Mouse (Mus musculus) lung, adult 2 months (tissue): Measurements from ENCODE around the gene Pitpnm3.

Source experiments
- CTCF ChIP-seq: fragments of 200-500 bp; IDR thresholded peaks from 2 replicates; pipeline ENCODE4 v1.5.1; 2011; ENCODE audit warnings: mild to moderate bottlenecking, low read length, control low read depth; ENCODE audit not compliant: insufficient read depth
- POLR2A ChIP-seq: fragments of 200-500 bp; IDR thresholded peaks from 2 replicates; pipeline ENCODE4 v1.6.1; 2011; ENCODE audit warnings: low read depth, mild to moderate bottlenecking, control low read depth, low read length, borderline replicate concordance; ENCODE audit errors: extremely low read depth

DNA sequence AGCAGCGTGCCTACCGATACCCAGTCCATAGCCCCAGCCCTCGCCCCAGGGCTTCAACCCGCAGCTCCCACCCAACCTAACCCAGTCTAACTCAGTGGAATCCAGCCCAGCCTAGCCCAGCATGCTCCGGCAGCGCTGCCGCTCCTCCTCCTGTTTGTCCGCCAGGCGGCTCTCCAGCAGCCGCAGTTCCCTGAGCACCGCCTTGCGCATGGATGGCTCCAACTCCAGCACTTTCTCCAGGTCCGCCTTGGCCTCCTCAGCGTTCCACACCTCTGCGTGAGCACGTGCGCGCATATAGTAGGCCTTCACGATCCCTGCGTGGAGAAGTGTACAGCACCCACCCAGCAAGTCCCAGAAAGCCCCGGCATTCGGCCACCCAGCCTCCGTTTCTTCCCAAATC is 106.4 kb downstream of the Pitpnm3 start:
- TF ChIP-seq CTCF (peak; percentile 25; the same call in 1 of the 2 replicates), POLR2A (no peak)
